Mouse (Mus musculus) CD4-positive helper T cell, adult 2 months (primary cell): ENCODE data around the gene Tas2r120.
"Not testable (repeated sequence)": the region's sequence is repeated elsewhere in the genome, so short reads cannot be mapped to it uniquely, and the experiment has no call there.

ENCODE experiments used
- DNase-seq: peaks from one replicate; pipeline ENCODE4 v3.0.0-alpha.2; 2012; ENCODE audit warnings: low read depth, missing footprints, low spot score

The Tas2r120 gene

DNA sequence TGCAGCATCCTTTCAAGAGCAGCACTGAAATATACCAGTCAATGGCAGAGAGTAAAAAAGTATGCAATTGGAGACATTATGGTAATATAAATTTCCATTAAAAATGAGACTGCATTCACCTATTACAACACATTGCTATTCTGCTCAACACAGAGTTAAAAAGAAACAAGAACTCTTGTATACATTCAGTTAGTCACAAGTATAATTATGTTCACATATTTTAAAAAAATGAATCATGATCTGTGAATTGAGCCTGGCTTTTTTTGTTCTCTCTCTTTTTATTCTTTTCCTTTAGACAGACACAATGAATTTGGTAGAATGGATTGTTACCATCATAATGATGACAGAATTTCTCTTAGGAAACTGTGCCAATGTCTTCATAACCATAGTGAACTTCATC, at the start of gene Tas2r120:
Tas2r120 (plus strand) TSS at position 301 of the 400 bp plus-strand sequence.
- no peak for DNase-seq

- DNase-seq = no peak
Observed at GRCm38 (mm10) chr6:132649399-132649798, 7.4 kb upstream of the Tas2r120 start.

GRCm38 (mm10) chr6:132651426-132651825, 5.3 kb upstream of the Tas2r120 start, which contains the start of gene A630073D07Rik:
A630073D07Rik (minus strand) TSS chr6:132651526.
- no peak for DNase-seq

DNA sequence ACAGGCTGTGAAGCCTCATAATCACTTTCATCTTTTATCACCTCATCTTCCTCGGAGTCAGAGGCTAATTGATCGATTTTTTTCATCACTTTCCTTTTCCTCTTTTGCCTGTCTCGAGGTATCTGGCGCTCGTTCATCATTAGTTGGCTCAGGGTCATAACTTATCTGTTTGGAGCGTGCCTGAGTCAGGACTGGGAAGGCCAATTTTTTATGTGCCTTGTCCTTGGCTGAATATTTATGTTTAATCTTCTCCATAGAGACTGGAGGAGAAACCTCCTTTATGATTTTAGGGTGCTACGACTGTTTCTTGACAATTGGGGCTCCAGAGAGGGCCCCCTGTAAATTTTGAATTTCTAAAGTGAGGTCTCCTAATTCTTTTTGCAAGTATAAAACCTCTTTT, 34.8 kb downstream of the Tas2r120 start:
- DNase-seq = not testable (repeated sequence)

GRCm38 (mm10) chr6:132700907-132701306, 44.2 kb downstream of the Tas2r120 start, which contains the start of gene Tas2r121:
Tas2r121 (minus strand) TSS chr6:132701007.
- no peak for DNase-seq
